Mouse (Mus musculus) cortical plate, adult 2 months (tissue): ENCODE measurements around the gene Pde9a.

Source experiments
- CTCF ChIP-seq: fragments of 200-500 bp; IDR thresholded peaks from 2 replicates; pipeline ENCODE4 v1.5.1; 2011; ENCODE audit warnings: mild to moderate bottlenecking, control low read depth, low read length; ENCODE audit not compliant: insufficient read depth; ENCODE audit errors: extremely low read depth
- POLR2A ChIP-seq: fragments of 200-500 bp; IDR thresholded peaks from 2 replicates; pipeline ENCODE4 v1.6.1; 2011; ENCODE audit warnings: mild to moderate bottlenecking, low read length, control low read depth; ENCODE audit not compliant: insufficient read depth; ENCODE audit errors: extremely low read depth

- TF ChIP-seq CTCF (peak; percentile 22; the same call in 1 of the 2 replicates), POLR2A (no peak)
These were observed 6.9 kb upstream of the Pde9a start for GRCm38 (mm10) chr17:31379086-31379485.
